Mouse (Mus musculus): ENCODE results near the gene Dars2.

Dars2 gene

DNA sequence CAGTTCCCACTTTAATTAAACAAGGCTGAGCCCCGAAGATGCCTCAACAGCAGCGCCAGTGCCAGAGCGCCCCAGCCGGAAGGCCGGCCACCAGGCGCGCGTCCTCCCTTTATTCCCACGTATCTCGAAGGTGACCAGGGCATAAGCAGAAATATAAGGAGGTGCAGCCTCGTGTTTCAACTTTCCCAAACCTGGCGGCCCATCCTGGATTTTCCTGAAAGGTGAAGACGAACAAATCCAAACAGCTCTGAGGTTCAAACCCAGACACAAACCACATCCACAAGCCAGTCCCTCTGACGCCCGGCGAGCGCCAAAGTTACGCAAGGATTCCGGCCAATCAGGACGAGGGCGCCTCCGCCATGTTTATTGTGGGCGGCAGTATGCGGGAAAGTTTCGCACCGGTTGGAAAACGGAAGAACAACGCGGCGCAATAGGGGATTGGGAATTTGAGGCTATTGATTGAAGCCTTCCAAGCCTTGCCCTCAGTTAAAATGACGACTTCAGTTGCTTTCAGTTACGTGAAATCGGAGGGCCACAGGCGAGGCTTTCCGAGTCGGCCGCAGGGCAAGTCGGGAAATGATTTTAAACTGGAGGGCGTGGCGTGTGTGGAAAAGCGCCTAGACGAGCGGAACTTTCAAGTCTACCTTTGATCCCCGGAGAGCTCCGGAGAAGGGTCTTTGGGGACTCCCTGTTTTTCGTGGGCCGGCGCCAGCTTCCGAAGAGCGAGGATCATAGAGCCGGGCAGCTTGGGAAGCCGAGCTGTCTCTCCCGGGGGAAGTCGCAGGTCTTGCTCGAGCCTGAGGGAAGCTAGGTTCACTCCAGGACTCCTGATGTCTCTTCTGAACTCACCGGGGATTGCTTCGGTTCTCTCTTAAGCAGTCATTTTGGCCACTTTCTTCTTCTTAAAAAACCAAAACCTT lies at the start of gene Dars2, which contains the start of gene Cenpl:
TSS of gene Dars2 (minus strand) at position 307 of the 920 bp plus-strand sequence.
TSS of gene Cenpl (plus strand) at position 362 of the 920 bp plus-strand sequence.
- DNase-seq, result peak; percentile 97

GRCm38 (mm10) chr1:161114591-161114990 lies 44.1 kb upstream of the Dars2 start:
- DNase-seq, result peak in 1 of 2 experiments; percentile 26

DNA sequence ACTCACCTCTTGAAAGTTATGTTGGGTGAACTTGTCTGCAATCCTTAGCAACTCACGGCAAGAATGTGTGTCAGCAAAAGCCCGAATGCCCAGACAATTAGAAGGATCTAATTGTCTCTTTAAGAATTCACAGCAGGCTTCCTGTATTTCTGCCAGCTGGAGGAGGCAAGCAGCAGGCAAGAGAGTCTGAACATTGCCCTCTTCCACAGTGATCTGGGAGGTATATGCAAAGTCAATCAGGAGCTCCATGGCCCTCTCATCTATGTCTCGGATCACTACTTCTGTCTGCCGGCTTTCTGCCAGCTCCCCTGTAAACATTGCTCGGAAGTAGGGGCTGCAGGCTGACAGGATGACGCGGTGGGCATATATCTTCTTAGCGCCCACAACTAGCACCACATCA lies 38.8 kb upstream of the Dars2 start:
- DNase-seq, result peak; percentile 50 to 64

- DNase-seq, result no peak
These were observed 33.4 kb upstream of the Dars2 start for GRCm38 (mm10) chr1:161103842-161104241.

DNA sequence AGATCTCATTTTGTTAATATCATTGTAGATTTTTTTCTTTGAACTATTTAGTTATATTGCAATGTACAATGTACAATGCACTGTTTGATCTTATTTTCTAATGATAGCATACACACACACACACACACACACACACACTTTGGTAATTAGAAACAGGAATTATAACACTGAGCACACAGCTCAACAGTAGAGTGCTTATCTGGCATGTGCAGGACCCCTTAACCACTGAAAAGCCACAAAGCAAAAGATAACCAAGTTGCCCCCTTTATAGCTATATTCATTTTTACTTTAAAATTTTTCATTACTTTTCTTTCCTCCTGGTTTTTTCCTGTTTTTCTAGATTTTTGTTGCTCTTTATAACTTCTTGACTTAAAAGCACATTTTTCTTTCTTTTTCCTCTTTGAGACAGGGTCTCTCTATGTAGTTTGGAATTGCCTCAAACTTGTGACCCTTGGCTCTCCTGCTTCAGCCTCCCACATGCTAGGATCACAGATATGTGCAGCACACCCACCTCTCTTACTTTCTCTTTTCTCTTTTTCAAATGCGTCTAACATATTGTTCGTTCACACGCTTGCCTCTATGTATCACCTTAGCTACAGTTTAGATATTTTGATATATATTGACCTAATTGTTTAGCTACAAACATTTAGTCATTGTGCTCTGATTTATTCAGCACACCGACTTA lies 29.4 kb upstream of the Dars2 start:
- DNase-seq, result no peak

DNA sequence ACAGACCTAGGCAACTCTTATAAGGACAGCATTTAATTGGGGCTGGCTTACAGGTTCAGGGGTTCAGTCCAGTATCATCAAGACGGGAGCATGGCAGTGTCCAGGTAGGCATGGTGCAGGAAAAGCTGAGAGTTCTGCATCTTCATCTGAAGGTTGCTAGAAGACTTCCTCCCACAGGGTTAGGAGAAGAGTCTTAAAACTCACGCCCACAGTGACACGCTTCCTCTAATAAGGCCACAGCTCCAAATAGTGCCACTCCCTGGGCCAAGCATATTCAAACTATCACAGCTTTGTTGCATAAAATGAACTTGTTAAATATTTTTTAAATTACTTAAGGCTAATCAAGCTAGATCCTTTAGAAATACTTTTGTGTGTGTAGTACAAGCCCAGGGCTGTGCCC lies 6.8 kb upstream of the Dars2 start:
- DNase-seq, result no peak

GRCm38 (mm10) chr1:161076238-161076637 lies 5.8 kb upstream of the Dars2 start:
- peak; percentile 80 to 81 for DNase-seq

- no peak for DNase-seq
These were observed 788 bp upstream of the Dars2 start for GRCm38 (mm10) chr1:161071272-161071620.

DNA sequence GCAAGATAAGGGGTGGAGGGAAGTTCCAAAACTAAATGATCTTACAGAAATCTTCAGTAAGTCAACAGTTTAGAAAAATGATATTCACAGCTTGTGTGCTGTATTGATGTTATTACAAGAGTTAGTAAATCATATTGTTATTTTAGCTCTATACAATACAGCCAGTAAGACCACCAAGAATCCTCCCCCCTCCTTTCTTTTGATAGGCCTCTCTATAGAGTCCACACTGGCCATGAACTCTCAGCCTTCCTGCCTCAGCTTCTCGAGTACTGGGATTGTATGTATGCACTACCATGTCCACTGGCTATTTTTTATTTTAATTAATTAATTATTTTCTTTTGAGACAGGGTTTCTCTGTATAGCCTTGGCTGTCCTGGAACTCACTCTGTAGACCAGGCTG lies 7.1 kb downstream of the Dars2 start:
- DNase-seq, result no peak

DNA sequence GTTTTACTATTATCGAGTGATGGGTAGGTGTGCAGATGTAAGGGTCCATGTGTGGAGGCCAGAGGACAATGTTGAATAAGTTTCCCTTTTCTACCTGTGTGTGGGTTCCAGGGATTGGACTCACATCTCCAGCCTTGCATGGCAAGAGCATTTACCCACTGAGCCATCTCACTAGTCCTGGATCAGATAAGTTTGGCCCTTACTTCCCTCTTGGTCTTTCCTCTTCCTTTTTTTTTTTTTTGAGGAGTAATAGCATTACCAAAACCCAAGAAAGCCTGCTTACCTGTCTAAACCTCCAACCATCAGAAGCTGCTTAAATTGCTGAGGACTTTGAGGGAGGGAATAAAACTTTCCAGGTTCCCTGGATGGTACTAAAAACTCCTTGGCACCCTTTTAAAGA lies 13.3 kb downstream of the Dars2 start:
- DNase-seq, result no peak

DNA sequence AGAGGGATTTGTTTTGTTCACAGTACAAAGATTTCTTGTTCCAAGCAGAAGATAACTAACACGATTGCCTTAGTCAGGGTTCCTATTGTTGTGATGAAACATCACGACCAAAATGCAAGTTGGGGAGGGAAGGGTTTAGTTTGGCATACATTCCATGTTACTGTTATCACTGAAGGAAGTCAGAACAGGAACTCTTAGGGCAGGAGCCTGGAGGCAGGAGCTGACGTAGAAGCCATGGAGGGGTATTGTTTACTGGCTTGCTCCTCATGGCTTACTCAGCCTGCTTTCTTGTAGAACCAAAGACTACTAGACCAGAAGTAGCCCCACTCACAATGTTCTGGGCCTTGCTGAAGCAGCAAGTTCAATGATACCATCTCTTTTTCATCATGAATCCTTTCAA lies 23.5 kb downstream of the Dars2 start:
- no peak for DNase-seq

DNA sequence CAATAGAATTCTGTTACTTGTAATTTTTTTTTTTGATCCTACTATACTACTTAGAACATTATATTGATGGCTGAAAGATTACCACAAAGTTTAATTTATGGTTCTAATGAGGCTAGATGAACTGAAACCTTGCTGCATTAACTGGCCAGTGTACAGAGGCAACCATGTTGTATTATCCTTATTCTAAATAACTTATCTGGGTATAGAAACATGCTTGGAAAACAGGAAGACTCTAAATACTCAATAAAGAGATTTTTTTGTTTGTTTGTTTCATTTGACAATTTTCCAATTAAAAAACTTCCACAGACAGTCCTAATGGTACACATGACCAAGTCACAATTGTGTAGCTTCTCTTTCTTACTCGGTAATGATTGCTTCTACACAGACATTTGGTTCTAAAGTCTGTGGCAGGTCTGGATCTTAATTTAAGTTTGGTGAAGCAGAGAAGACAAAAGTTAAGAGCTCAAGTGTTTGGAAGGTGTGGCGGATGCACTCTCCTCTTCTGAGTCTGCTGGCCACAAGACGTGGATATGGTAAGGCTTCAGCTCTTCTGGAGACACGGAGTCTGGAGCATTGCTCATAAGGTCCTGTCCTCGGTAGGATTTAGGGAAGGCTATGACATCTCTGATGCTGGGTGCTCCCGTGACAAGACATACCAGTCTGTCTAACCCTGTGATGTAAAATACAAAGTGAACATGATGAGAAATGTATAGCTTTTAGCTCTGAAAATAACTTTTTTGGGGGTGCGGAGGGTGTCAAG lies 29.0 kb downstream of the Dars2 start:
- DNase-seq, result no peak

DNA sequence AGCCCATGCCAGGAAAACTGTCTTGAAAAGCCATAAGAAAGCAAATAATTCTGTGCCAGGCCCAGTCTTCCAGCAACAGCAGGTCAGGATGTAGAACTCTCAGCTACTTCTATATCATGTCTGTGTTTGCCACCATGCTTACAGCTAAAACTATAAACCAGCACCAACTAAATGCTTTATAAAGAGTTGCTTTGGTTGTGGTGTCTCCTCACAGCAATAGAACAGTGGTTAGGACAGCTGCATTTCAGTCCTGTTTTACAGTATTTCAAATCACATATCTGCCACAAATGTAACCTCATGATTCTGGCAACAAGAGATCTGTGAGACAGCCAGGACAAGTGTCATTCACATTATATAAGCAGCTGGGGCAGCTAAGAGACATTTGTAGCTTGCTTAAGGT lies 29.6 kb downstream of the Dars2 start:
- no peak for DNase-seq

DNA sequence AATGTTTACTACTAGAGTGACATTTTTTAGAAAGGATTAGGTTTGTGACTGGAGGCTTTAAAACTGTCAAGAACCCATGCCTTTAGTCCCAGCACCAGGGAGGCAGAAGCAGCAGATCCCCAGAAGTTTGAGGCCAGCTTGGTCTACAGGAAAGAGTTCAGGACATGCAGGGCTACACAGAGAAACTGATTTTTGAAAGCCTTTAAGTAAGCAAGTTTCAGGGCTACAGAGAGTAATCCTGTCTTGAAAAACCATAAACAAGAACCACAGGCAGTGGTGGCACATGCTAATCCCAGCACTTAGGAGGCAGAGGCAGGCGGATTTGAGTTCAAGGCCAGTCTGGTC lies 30.1 kb downstream of the Dars2 start:
- DNase-seq, result no peak

- DNase-seq, result peak in 1 of 2 experiments; percentile 5
These were observed 30.6 kb downstream of the Dars2 start for GRCm38 (mm10) chr1:161039741-161040425.

- no peak for DNase-seq
These were observed 31.3 kb downstream of the Dars2 start for GRCm38 (mm10) chr1:161038968-161039721.

GRCm38 (mm10) chr1:161038004-161038403 lies 32.5 kb downstream of the Dars2 start:
- no peak for DNase-seq

DNA sequence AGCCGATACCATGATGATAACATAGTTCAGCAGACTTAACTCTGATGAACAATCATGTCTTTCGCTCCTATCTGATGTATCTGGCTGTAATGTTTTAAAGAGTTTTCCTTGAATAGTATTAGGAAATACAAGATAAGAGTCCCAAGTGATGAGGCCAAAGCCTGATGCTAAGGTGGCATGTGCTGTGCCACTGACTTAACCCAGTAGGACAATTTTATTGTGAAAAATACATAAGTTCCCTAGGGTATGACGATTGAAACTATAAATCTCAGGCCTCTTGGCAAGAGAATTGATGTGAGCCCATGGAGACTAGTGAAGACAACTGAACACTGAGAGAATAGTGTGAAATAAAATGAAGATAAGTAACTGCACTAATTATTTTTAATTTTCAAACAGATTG lies 32.9 kb downstream of the Dars2 start:
- no peak for DNase-seq

- no peak for DNase-seq
These were observed 33.4 kb downstream of the Dars2 start for GRCm38 (mm10) chr1:161037026-161037425.

- no peak for DNase-seq
These were observed 34.0 kb downstream of the Dars2 start for GRCm38 (mm10) chr1:161036411-161036841.

GRCm38 (mm10) chr1:161035786-161036404 lies 34.6 kb downstream of the Dars2 start:
- DNase-seq, result peak; percentile 19 to 33

Measured in kidney, postnatal 36 days (tissue).